Mouse (Mus musculus) midbrain, embryonic 16.5 days (tissue): ENCODE measurements around the gene Clstn2. TPM values are rescaled to one million over a fixed set of nuclear protein-coding genes. Genes with fewer than 3 reads are reported as not detected.

Experiments used
- ATAC-seq: fragments of 200-750 bp; cut with Nextera tagmentation; 2 replicates; pipeline ENCODE4 v1.8.0; 2017; ENCODE audit warnings: moderate TSS enrichment
- H3K27ac ChIP-seq: fragments of 300-500 bp; sonication (generic); 2 replicates; pipeline ENCODE4 v1.5.1; 2014; ENCODE audit warnings: mild to moderate bottlenecking, low read length, mixed read lengths
- H3K27me3 ChIP-seq: fragments of 300-500 bp; sonication (generic); 2 replicates; pipeline ENCODE4 v1.6.1; 2014; ENCODE audit warnings: low read depth, low read length, mixed read lengths; ENCODE audit not compliant: control insufficient read depth, insufficient read depth
- H3K36me3 ChIP-seq: fragments of 300-500 bp; sonication (generic); 2 replicates; pipeline ENCODE4 v1.6.1; 2014; ENCODE audit warnings: mild to moderate bottlenecking, low read length, moderate library complexity, mixed read lengths; ENCODE audit not compliant: control insufficient read depth, insufficient read depth
- H3K4me1 ChIP-seq: fragments of 300-500 bp; sonication (generic); 2 replicates; pipeline ENCODE4 v1.6.1; 2014; ENCODE audit warnings: mild to moderate bottlenecking, low read length, mixed read lengths; ENCODE audit not compliant: control insufficient read depth, insufficient read depth
- H3K4me2 ChIP-seq: fragments of 300-500 bp; sonication (generic); 2 replicates; pipeline ENCODE4 v1.6.1; 2014; ENCODE audit warnings: mild to moderate bottlenecking, low read length, mixed read lengths
- H3K4me3 ChIP-seq: fragments of 300-500 bp; sonication (generic); 2 replicates; pipeline ENCODE4 v1.5.1; 2014; ENCODE audit warnings: low read depth, mild to moderate bottlenecking, low read length, moderate library complexity, mixed read lengths
- H3K9ac ChIP-seq: fragments of 300-500 bp; sonication (generic); 2 replicates; pipeline ENCODE4 v1.6.1; 2014; ENCODE audit warnings: low read depth, low read length, mixed read lengths
- H3K9me3 ChIP-seq: fragments of 300-500 bp; sonication (generic); replicated peaks from 2 replicates; pipeline ENCODE4 v1.6.1; 2014; ENCODE audit warnings: mild to moderate bottlenecking, low read length, mixed read lengths; ENCODE audit not compliant: control insufficient read depth, poor library complexity, severe bottlenecking
- WGBS: fragments of 180-500 bp; shearing (Covaris S2); extraction: QIAGEN DNeasy Blood & Tissue Kit; methylation state at CpG from one replicate; pipeline ENCODE4 v1.1.7; 2014; 5-methylcytosine and 5-hydroxymethylcytosine counted together
- polyA plus RNA-seq: library from polyadenylated mRNA; unstranded; fragments of >200 nt; fragmentation: Nextera tagmentation; extraction: Ambion mirVana; gene quantifications from 2 replicates; pipeline ENCODE4 v1.2.1, GENCODE M21; 2015

Clstn2 gene
- polyA plus RNA-seq, 1 experiment from 2014 or later, result 10.2 TPM

DNA sequence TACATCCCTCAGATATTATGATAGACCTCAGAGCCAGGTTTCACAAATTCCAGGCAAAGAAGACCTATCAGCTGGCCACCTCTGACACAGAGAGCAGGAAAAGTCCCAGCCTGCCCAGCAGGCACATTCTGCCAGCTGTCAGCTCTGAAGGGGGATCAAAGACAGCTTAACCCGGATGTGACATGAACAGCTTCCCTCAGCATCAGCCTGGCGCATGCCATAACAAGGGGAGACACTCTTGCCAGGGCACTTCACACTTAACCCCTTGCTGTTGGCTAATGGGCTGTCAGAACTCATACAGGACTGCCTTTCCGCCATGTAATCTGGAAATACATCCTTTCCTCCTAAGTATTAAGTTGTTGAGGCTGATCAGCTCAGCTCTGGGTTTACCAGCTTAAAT, 403.8 kb downstream of the Clstn2 start:
- H3K27ac ChIP-seq, result no peak overlapping the region
- H3K9me3 ChIP-seq, result no peaks in the 10 kb centered on the region
- no peak overlapping the region for H3K4me3 ChIP-seq
- WGBS, result 39% methylated on average over 3 of the region's 3 CpGs
- no peaks in the 10 kb centered on the region; the same call in 1 of the 2 replicates for H3K4me1 ChIP-seq
- ATAC-seq, result no peak
- no peak overlapping the region for H3K9ac ChIP-seq
- no peaks in the 10 kb centered on the region for H3K27me3 ChIP-seq
- no peaks in the 10 kb centered on the region for H3K36me3 ChIP-seq
- no peak overlapping the region for H3K4me2 ChIP-seq

DNA sequence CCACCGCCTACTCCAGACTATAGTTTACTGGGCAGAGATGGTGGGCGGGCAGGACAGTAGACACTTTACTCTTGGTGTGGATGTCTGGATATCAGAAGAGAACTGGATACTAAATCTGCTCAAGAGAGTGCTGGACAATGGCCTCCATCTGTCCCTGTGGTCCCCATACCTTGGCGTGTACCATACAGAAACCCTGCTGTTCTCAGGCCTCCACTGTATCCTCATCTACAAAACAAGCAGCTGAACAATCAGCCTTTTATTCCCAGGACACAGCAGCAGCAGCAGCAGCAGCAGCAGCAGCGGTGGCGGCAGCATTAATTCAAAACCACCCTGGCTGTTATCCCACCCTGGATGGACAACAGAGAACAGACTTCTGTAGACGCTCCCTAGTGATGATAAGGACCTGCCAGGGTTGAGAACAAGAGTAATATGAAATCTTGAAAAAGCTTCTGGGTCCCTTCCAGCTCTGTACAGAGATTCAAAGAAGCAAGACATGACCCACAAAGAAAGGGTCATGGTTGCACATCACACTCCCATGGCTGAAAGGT, 404.5 kb downstream of the Clstn2 start:
- H3K27me3 ChIP-seq, result no peaks in the 10 kb centered on the region
- H3K36me3 ChIP-seq, result no peaks in the 10 kb centered on the region
- WGBS, result 50% methylated on average over 6 of the region's 6 CpGs
- H3K9ac ChIP-seq, result no peak overlapping the region
- no peaks in the 10 kb centered on the region; the same call in 1 of the 2 replicates for H3K4me1 ChIP-seq
- no peak overlapping the region for H3K27ac ChIP-seq
- H3K4me2 ChIP-seq, result no peak overlapping the region
- H3K4me3 ChIP-seq, result no peak overlapping the region
- no peaks in the 10 kb centered on the region for H3K9me3 ChIP-seq
- ATAC-seq, result no peak

- Histone ChIP-seq H3K4me3 (no peak overlapping the region), H3K27me3 (no peaks in the 10 kb centered on the region), H3K27ac (no peak overlapping the region), H3K36me3 (no peaks in the 10 kb centered on the region), H3K4me2 (no peak overlapping the region), H3K4me1 (no peaks in the 10 kb centered on the region; the same call in 1 of the 2 replicates), H3K9ac (no peak overlapping the region), H3K9me3 (no peaks in the 10 kb centered on the region)
- no peak for ATAC-seq
- WGBS, result 78% methylated on average over 3 of the region's 3 CpGs
Observed at GRCm38 (mm10) chr9:97627916-97628315, 405.1 kb downstream of the Clstn2 start.

- no peak overlapping the region for H3K4me2 ChIP-seq
- no peak overlapping the region for H3K9ac ChIP-seq
- ATAC-seq, result no peak
- no peaks in the 10 kb centered on the region for H3K4me1 ChIP-seq
- no peaks in the 10 kb centered on the region for H3K36me3 ChIP-seq
- H3K4me3 ChIP-seq, result no peak overlapping the region
- no peak overlapping the region for H3K27ac ChIP-seq
- 79% methylated on average over 7 of the region's 7 CpGs for WGBS
- H3K9me3 ChIP-seq, result no peaks in the 10 kb centered on the region
- H3K27me3 ChIP-seq, result no peaks in the 10 kb centered on the region
Observed at GRCm38 (mm10) chr9:97610566-97610965, 422.4 kb downstream of the Clstn2 start.

DNA sequence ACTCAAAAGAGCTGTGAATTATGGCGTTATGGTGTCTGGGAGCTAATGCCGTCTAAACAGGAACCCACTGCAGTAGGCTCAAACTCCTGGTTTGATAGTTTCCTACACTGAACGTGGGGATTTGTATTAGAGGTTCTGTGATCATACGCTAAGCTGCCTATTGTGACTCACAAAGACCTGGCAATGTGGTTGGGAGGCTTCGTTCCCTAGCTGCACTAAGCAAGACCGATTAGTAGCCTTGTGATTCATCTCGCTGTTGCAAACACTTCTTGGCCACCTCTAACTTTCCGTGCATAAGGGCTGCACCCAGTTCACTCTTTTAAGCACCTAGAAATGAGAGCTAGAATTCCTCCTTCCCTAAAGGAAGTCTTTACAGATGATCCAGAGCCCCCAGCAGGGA, 429.3 kb downstream of the Clstn2 start:
- no peak for ATAC-seq
- 37% methylated on average over 8 of the region's 8 CpGs for WGBS
- no peaks in the 10 kb centered on the region for H3K9me3 ChIP-seq

GRCm38 (mm10) chr9:97602476-97602875, 430.5 kb downstream of the Clstn2 start:
- no peaks in the 10 kb centered on the region for H3K27me3 ChIP-seq
- H3K4me1 ChIP-seq, result no peaks in the 10 kb centered on the region
- H3K4me2 ChIP-seq, result no peak overlapping the region
- 62% methylated on average over 5 of the region's 5 CpGs for WGBS
- no peak overlapping the region for H3K4me3 ChIP-seq
- H3K36me3 ChIP-seq, result no peaks in the 10 kb centered on the region
- ATAC-seq, result no peak
- no peak overlapping the region for H3K27ac ChIP-seq
- H3K9me3 ChIP-seq, result no peaks in the 10 kb centered on the region
- H3K9ac ChIP-seq, result no peak overlapping the region

More for the DNA sequence above, 429.3 kb downstream of the Clstn2 start:
- H3K36me3 ChIP-seq, result no peaks in the 10 kb centered on the region
- no peaks in the 10 kb centered on the region for H3K4me1 ChIP-seq
- no peak overlapping the region for H3K4me3 ChIP-seq
- no peak overlapping the region for H3K4me2 ChIP-seq
- H3K27me3 ChIP-seq, result no peaks in the 10 kb centered on the region
- no peak overlapping the region for H3K27ac ChIP-seq
- H3K9ac ChIP-seq, result no peak overlapping the region

DNA sequence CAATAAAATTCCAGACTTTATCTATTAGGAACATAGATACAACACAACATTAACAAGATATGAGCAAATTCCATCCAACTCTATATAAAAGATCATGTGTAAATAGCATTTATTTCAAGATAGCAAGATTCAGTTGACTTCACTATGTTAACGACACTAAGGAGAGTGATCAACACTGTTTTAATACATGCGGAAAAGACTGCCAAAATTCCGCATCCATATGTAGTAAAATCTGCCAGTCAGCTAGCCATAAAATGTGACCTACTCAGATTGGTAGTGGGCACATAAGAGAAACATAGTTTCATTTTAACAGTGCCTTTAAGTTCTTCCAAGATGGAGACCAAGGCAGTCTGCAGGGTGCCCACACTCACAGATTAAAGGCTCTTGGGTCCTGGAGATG, 434.0 kb downstream of the Clstn2 start:
- H3K9ac ChIP-seq, result no peak overlapping the region
- no peaks in the 10 kb centered on the region for H3K27me3 ChIP-seq
- H3K4me2 ChIP-seq, result no peak overlapping the region
- no peak overlapping the region for H3K27ac ChIP-seq
- H3K9me3 ChIP-seq, result no peaks in the 10 kb centered on the region
- H3K36me3 ChIP-seq, result no peaks in the 10 kb centered on the region
- 97% methylated on average over 3 of the region's 3 CpGs for WGBS
- H3K4me1 ChIP-seq, result no peaks in the 10 kb centered on the region
- no peak overlapping the region for H3K4me3 ChIP-seq
- ATAC-seq, result no peak

DNA sequence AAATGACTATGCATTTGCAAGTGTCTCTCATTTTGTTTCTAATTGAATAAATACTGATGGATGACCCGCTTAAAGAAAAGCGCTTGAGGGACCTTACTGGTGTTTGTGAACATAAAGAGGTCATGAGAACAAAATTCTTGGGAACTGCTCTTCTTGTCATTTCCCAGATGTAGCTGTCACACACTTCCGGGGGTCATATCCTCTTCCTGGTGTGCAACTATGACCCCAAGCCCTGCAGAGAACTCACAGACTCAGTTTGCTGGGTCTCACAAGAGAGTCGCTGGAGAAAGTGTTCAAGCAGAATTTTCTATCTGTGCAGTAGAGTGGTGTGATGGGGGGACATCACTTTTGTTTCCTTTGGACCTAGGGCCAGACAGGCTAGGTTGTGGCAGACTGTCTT, 442.3 kb downstream of the Clstn2 start:
- H3K9ac ChIP-seq, result no peak overlapping the region
- no peak for ATAC-seq
- H3K9me3 ChIP-seq, result no peaks in the 10 kb centered on the region
- H3K4me1 ChIP-seq, result no peaks in the 10 kb centered on the region
- no peak overlapping the region for H3K4me2 ChIP-seq
- H3K27me3 ChIP-seq, result no peaks in the 10 kb centered on the region; the same call in 1 of the 2 replicates
- no peak overlapping the region for H3K4me3 ChIP-seq
- H3K27ac ChIP-seq, result no peak overlapping the region
- 95% methylated on average over 4 of the region's 4 CpGs for WGBS
- H3K36me3 ChIP-seq, result no peaks in the 10 kb centered on the region

DNA sequence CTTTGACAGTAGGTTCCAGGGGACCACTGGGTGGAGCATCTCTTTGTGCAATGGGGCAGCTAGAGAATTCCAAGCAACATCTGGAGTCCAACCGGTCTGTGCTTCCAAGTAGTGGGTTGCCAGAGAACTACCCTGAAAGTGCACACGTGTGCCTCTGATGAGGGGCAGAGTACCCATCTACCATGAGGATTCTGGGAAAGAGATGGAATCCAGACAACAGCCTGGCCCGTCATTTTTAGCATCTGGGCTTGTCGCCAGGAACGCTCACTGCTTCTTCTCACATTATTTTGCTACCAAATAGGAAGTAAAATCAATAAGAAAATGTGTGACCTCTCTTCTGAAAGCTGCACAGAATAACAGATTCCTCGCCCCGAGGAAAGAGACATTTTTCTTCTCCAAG, 462.1 kb downstream of the Clstn2 start:
- Histone ChIP-seq H3K36me3 (no peaks in the 10 kb centered on the region), H3K4me2 (no peak overlapping the region), H3K9ac (no peak overlapping the region), H3K9me3 (no peaks in the 10 kb centered on the region), H3K4me1 (no peaks in the 10 kb centered on the region), H3K27ac (no peak overlapping the region), H3K4me3 (no peak overlapping the region), H3K27me3 (no peaks in the 10 kb centered on the region)
- no peak for ATAC-seq
- 72% methylated on average over 7 of the region's 7 CpGs for WGBS
